Mouse (Mus musculus) brain, embryonic 14.5 days (tissue): ENCODE data around the gene Lrrc8e. TPM values are rescaled to one million over a fixed set of nuclear protein-coding genes. Genes with fewer than 3 reads are reported as not detected.

Source experiments
- DNase-seq: peaks from one replicate; pipeline ENCODE4 v3.0.0-alpha.2; 2011; ENCODE audit warnings: low read depth
- CTCF ChIP-seq: fragments of 200-500 bp; IDR thresholded peaks from 2 replicates; pipeline ENCODE4 v1.5.1; 2012; ENCODE audit warnings: inconsistent platforms, mild to moderate bottlenecking, moderate library complexity, borderline replicate concordance; ENCODE audit not compliant: insufficient read depth, insufficient read length; ENCODE audit errors: extremely low read depth
- POLR2A ChIP-seq: fragments of 200-500 bp; IDR thresholded peaks from 2 replicates; pipeline ENCODE4 v1.6.1; 2012; ENCODE audit warnings: mild to moderate bottlenecking, inconsistent platforms, borderline replicate concordance; ENCODE audit not compliant: poor library complexity, insufficient read depth, insufficient read length, severe bottlenecking; ENCODE audit errors: extremely low read depth
- polyA plus RNA-seq: library from polyadenylated mRNA; depleted of rRNA; stranded (reverse); fragments of >200 nt; gene quantifications from 2 replicates; pipeline ENCODE4 v1.2.3, GENCODE M21; 2012

Lrrc8e gene
- polyA plus RNA-seq, 1 experiment, result not detected

DNA sequence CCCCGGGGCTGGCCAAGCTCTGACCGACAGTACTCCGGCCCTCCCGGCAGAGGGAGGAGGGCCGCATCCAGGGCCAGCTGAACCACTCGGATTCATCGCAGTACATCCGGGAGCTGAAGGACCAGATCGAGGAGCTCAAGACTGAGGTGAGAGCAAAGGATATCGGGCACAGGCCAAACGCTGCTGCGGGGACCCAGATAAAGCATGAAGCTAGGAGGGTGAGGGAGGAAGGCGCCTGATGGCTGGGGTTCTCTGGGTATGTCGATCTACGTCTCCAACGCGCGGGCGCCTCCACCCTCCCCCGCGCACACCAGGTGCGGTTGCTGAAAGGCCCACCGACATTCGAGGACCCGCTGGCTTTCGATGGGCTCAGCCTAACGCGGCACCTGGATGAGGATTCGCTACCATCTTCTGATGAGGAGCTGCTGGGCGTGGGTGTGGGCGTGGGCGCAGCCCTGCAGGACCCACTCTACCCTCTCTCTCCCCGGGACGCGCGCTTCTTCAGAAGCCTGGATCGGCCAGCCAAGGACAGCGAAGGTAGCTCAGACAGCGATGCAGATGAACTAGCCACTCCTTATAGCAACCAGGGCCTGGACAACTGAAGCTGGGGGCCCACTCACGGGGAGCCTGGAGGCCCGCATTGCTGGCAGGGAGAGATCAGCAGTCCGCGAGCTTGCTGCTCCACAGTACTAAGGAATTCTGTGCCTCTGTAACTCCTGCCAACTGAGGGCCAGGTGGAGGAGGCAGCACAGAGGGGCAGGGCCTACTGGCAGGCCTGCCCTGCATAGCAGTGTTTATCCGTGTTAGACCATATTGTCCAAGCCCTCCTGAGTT lies 20.2 kb upstream of the Lrrc8e start:
- TF ChIP-seq POLR2A (no peak), CTCF (no peak)

DNA sequence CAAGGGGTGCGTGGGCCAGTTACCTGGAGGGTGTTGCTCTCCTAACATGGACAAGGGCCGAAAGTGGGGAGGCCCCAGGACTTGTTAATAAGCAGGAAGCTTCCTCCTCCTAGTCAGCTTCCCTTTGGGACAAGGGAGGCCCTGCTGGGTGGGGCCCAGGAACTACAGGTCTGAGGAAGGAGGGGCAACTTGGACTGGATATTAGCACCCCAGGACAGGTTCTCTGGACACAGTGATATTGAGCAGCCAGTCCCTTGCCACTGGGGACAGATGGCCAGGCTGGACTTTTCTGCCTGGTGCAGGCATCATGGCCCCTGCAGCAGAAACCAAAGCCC lies 19.6 kb upstream of the Lrrc8e start:
- no peak for TF ChIP-seq POLR2A
- TF ChIP-seq CTCF, result no peak
- no peak for DNase-seq

More for the DNA sequence above, 20.2 kb upstream of the Lrrc8e start:
- peak; percentile 48 for DNase-seq

DNA sequence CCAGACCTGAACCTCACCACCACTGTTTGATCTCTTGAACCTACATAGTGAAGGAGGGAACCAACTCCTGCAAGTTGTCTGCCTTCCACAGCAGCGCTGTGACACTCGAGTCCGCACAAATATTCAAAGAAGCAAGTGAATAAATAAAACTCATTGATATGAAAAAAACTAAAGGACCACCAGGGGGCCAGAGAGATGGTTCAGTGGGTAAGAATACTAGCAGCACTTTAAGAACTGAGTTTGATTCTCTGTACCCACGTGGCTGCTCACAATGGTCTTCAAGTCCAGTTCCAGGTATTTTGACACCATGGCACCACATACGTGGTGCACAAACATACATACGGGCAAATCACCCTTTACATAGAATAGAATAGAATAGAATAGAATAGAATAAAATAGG lies 15.5 kb upstream of the Lrrc8e start:
- no peak for DNase-seq
- TF ChIP-seq CTCF (0 out of 2 replicates have a peak, but pooled peaks have one; percentile 1), POLR2A (no peak)

DNA sequence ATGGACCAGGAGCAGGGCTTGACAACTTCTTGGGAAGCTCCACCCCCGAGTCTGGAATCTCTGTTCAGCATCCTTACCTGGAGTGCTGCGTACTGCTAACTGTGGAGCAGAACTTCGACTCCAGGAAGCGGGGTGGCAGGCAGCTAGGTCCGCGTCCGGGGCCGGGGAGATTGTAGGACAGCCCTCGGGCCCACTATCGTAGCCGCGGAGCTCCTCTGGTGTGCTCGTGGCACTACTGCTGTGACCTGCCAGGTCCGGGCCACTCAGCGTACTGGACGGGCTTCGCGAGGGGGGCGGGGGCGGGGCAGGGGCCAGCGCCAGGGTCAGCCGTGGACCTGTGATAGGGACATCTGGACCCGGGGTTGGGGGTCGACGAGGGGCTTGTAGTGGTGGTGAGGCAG lies 13.8 kb upstream of the Lrrc8e start:
- TF ChIP-seq POLR2A, result no peak
- TF ChIP-seq CTCF, result no peak
- DNase-seq, result peak; percentile 43

DNA sequence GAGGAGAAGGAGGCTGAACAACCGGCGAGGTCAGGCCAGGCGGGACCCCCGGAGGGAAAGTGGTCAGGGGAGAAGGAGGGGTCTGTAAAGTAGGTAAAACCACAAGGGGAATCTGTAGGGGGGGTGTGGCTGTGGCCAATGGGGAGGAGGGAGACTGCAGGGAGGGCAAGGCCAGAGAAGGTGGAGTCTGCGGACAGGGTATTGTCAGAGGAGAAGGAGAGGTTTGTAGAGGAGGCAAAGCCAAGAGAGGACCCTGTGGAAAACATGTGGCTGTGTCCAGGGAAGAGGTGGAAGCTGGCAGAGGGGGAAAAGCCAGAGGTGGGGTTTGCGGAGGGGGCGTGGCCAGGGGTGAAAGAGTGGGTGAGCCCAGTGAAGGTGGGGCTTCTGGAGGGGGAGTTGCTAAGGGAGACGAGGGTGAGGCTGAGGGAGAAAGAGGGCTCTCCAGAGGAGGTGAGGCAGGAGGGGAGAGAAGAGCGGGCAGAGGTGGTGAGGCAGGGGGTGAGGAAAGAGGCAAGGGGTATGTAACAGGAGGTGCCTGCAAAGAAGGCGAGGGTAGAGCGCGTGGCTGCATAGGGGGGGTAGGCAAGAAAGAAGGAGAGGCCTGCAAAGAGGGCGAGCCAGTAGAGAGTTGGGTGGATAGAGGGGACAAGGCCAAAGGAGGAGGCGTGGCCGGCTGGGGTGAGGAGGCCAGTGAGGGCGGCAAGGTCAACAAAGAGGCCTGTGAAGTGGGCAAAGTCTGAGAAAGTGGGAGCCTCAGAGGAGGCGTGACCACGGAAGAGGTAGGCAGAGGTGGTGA lies 13.2 kb upstream of the Lrrc8e start:
- no peak for TF ChIP-seq CTCF
- no peak for TF ChIP-seq POLR2A
- DNase-seq, result peak; percentile 74

DNA sequence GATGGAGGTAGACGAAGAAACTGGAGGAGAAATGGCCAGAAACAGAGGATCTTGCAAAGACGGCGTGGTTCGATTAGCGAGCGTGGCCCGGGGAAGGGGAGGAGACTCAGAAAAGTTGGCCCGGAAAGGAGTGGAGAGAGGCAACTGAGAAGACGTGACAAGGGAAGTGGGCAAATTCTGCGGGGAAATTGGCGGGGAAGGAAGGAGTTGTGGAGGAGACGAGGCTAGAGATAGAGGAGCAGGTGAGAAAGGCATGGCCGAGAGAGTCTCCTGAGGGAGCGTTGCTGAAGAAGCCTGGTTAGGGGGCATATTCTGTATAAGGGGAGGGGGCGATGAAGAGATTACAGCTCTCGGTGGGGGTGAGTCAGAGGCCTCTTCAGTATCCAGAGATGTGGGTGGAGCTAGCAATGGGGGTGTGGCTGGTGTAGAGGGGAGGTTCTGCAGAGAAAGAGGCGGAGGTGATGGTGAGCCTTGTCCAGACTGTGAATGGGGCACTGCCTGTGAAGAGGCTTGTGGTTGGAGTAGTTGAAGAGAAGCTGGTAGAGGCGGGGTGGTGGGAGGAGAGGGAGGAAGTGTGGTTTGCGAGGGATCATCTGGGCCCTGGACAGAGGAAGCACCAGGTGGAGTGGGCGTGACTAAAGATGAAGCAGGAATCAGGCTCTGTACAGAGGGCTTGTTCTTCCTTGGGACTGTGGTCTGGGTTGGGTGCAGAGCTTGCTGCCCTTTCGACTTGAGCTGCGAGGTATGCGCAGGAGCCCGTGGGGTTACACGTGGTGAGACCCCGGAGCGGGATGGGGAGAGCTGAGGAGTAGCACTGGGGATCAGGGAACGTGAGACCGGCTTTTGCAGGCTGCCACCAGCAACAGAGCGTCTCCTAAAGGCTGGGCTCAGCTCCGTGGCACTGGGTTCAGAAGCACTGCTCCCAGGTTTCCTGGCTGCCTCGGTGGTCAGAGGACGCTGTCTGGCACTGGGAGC lies 12.3 kb upstream of the Lrrc8e start:
- TF ChIP-seq CTCF, result no peak
- TF ChIP-seq POLR2A, result no peak
- peak; percentile 61 for DNase-seq

DNA sequence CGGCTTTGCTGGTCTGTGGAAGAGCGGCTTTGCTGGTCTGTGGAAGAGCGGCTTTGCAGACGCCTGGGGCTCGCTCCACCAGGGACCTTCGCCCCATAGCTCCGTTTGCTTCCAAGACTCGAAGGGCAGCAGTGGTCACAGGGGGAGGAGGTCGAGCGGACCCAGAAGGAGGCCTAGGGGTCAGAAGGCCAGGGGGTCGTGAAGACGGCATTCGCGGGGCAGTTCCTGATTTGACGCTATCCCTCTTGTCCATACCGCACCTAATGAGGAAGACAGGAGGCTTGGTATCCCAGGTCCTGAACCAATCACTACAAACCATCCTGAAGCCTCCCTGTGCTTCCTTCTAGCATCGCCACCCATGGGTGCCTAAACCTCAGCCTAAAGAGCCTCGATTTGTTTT lies 10.3 kb upstream of the Lrrc8e start:
- TF ChIP-seq CTCF (no peak), POLR2A (no peak)
- DNase-seq, result no peak

DNA sequence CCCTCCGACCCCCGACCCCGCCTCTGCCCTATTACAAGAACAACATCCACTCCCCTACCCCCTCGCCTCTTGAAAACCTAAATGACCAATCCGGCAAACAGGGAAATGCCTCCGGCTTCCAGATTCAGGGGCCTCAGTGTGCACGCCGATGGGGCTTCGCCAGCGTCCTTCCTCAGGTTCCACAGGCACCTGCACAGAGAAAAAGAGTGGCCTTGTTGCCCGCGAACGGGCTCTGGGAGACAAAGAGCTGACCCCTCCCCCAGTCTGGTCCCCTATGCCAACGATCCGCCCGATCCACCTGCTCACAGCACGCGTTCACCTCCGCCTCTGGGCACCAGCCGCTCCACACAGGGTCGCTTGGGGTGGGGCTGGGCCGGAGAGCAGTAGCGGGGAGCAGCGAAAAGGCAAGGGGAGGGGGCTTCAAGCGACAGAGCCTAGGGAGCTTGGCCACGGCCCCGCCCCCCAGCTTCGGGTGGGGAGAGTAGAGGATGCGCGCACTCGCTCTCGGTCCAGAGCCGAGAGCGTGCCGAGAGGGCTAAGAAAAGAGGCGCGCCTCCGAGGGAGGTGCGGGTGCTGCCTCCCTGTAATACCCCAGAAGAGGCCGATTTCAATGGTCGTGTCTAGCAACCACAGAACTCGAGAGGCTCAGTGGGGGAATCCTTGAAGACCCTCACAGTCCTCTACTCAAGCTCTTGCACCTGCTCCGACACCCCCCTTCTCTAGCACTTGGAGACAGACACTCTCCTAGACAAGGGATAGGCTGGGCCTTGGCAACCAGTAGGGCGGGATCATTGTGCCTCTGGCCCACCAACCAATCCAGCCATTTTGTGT lies 9.6 kb upstream of the Lrrc8e start, which contains the start of gene Prr36:
Prr36 (minus strand) TSS at position 669 of the 831 bp plus-strand sequence.
- DNase-seq, result peak; percentile 96
- TF ChIP-seq POLR2A, result peak; percentile 59; the same call in 1 of the 2 replicates
- no peak for TF ChIP-seq CTCF

DNA sequence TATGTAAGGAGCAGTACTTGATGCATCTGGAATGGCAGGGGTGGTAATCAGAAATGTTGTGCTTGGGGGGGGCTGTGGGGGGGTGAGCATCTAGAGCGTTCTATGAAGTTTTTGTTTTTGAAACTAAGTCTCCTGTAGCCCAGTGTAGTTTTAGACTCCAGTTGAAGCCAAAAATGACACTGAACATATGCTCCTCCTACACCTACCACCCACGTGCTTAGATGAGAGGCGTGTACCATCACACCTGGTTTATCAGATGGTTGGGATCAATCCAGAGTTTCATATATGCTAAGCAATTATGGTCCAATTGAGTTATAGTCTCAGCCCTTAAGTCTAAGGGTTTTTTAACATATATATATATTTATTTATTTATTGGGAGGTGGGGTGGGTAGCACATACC lies 7.0 kb upstream of the Lrrc8e start:
- no peak for TF ChIP-seq POLR2A
- no peak for TF ChIP-seq CTCF
- DNase-seq, result no peak

DNA sequence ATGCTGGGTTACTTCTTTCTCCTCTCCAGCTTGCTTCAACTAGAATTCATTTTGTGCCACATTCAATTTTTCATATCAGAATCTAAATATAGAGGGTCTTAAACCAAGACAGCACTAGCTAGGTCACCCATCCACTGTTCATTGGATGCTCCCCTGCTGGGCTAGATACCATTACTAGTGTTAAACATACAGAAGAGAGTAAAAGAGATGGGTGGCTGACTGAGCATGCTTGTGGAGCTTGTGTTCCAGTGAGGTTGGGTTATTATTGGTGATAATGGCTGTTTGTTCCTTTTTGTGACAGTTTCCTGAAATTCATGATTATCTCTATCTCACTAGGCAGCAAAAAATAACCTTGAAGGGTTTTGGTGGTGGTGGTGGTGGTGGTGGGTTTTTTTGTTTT lies 4.6 kb upstream of the Lrrc8e start:
- TF ChIP-seq CTCF, result no peak
- TF ChIP-seq POLR2A, result no peak
- no peak for DNase-seq
